Mouse (Mus musculus) E14TG2a.4 (cell line): ENCODE measurements around the gene Gm20388.

Experiments used
- H3K27me3 ChIP-seq: 2 replicates; pipeline ENCODE4 v1.6.1; 2014; ENCODE audit warnings: low read length, control low read depth; ENCODE audit not compliant: insufficient read depth
- H3K36me3 ChIP-seq: 2 replicates; pipeline ENCODE4 v1.6.1; 2014; ENCODE audit warnings: low read length, control low read depth; ENCODE audit not compliant: insufficient read depth
- H3K4me1 ChIP-seq: replicated peaks from 2 replicates; pipeline ENCODE4 v1.6.1; 2014; ENCODE audit warnings: low read depth, low read length, control low read depth
- H3K4me3 ChIP-seq: replicated peaks from 2 replicates; pipeline ENCODE4 v1.5.1; 2014; ENCODE audit warnings: mild to moderate bottlenecking, low read length
- H3K9me3 ChIP-seq: 2 replicates; pipeline ENCODE4 v1.6.1; 2014; ENCODE audit warnings: low read length, control low read depth
- CTCF ChIP-seq: conservative IDR thresholded peaks from 2 replicates; pipeline ENCODE4 v1.5.1; 2014; ENCODE audit warnings: low read length
- NANOG ChIP-seq: IDR thresholded peaks from 2 replicates; pipeline ENCODE4 v1.6.1; 2014; ENCODE audit warnings: borderline replicate concordance, low read length, mixed read lengths
- POU5F1 ChIP-seq: IDR thresholded peaks from 2 replicates; pipeline ENCODE4 v1.6.1; 2014; ENCODE audit warnings: low read length, borderline replicate concordance

Gm20388 gene

DNA sequence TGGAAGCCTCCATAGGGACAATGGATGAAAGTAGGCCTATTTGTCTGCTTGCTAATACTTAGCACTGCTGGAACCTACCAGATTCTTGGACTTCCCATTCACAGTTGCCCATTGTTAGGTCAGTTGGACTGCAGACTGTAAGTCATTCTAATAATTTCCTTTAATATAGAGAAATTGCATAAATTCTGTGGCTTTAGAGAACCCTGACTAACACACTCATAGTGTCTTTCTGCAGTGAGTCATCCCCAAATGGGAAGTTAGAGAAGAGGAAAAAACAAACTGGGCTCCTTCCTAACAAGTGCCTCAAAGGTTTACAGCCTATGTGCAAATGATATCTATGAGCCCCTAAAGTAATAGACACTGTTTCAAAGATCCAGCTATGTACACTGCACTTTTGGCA is 3023.3 kb downstream of the Gm20388 start:
- TF ChIP-seq CTCF: no peak
- no peak for TF ChIP-seq NANOG
- TF ChIP-seq POU5F1: no peak

DNA sequence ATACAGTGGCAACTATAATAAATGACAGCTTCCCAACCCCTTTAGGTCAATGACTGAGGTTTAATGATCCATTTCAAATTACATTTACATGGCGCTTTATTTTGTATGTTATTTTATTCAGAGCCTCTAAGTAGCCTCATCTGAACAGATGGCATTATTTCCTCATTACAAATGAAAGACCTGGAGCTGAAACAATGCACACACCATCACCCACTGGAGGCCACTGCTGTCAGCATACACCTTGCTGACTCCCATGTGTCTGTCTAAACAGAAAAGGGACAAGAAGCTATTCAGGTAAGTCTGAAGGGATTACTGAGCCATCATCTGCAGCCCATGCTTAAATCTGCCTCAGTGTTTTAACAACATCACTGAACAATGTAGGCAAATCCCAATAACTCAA is 3024.5 kb downstream of the Gm20388 start:
- Histone ChIP-seq H3K36me3 (peaks cover 53% of the 10 kb centered on the region), H3K4me1 (peaks cover 79% of the 10 kb centered on the region), H3K9me3 (no peaks in the 10 kb centered on the region), H3K4me3 (no peak overlapping the region), H3K27me3 (no peaks in the 10 kb centered on the region)
- TF ChIP-seq NANOG (no peak), CTCF (no peak), POU5F1 (no peak)

More for the DNA sequence above, 3023.3 kb downstream of the Gm20388 start:
- Histone ChIP-seq H3K36me3 (peaks cover 48% of the 10 kb centered on the region), H3K4me1 (peaks cover 79% of the 10 kb centered on the region), H3K4me3 (no peak overlapping the region), H3K27me3 (no peaks in the 10 kb centered on the region), H3K9me3 (no peaks in the 10 kb centered on the region)

DNA sequence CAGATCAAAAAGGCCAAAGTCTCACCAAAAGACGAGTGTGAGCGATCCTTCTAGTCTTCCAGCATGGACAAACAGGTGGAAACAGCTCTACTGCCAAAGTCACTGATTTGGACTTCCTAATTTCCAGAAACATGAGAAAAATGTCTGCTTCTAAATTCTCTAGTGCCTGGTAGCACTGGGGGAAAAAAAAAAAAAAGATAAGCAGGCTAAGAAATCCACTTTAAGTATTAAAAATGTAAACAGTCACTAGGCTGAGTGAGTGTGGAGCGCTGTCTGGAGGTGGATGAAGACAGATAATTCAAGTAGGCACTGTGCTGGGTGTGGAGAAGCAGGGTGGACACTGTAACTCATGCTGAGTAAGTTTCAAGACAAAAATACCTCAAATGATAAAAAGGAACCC is 3025.3 kb downstream of the Gm20388 start:
- H3K4me1 ChIP-seq: peaks cover 77% of the 10 kb centered on the region
- peaks cover 58% of the 10 kb centered on the region for H3K36me3 ChIP-seq
- no peak overlapping the region for H3K4me3 ChIP-seq
- no peaks in the 10 kb centered on the region for H3K9me3 ChIP-seq
- H3K27me3 ChIP-seq: no peaks in the 10 kb centered on the region
- TF ChIP-seq POU5F1: no peak
- no peak for TF ChIP-seq CTCF
- TF ChIP-seq NANOG: no peak

DNA sequence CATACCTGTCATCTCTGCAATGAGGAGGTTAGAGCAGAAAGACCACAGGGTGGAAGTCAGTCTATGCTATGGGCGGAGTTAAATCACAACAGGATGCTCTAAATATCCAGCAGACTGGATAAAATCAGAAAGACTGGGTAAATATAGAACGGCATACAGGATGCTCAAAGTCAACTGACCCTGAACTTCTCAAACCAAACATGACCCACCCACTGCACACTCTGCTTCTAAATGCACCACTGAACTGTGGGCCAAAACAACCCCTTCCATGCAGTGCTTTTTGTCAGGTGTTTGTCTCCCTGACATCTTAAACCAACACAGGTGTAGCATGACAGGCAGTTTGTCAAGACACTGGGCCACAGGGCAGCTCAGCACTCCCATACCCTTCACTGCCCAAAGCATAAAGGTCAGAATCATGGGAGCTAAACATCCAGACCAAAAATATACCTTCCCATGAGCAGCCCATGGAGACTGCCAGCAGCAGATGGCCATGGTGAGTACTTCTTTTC is 3027.0 kb downstream of the Gm20388 start:
- TF ChIP-seq CTCF (no peak), NANOG (no peak), POU5F1 (no peak)
- peaks cover 58% of the 10 kb centered on the region for H3K36me3 ChIP-seq

DNA sequence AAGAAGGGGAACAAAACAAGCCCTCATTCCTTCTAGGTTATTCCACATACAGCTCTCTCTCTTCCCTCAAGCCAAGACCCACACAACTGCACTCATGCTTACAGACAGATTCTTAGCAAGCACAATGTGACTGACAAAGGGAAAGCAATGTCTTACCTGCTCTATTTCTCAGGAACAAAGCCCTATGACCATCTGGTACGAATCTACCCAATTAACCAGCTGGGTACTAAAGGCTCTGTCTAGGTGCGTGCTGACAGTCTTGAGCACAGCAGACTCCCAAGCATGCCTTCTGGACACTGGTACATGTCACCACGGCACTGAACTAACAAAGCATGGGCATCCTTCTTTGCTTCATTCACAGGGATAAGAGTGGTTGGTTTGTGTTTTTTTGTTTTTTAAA is 3027.5 kb downstream of the Gm20388 start:
- no peak overlapping the region for H3K4me3 ChIP-seq

More for the DNA sequence above, 3027.0 kb downstream of the Gm20388 start:
- peaks cover 76% of the 10 kb centered on the region for H3K4me1 ChIP-seq
- H3K27me3 ChIP-seq: no peaks in the 10 kb centered on the region
- no peaks in the 10 kb centered on the region for H3K9me3 ChIP-seq
- H3K4me3 ChIP-seq: no peak overlapping the region

DNA sequence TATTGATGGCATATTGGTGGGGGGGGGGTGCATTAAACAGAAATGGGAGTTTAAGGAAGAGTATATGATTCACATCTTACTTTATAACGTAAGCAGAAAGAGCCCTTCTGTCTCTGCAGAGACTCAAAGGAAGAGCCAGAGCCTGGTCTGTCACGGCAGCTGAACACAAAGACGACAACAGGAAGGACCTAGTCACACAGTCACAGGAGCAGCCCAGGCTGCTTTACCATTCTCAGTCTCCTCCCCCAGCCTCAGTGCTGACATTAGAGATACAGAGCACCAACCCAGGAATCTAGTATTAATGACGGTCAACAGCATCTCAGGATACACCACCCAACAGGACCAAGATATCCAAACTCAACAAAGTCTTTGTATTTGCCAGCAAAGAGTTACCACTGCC is 3027.9 kb downstream of the Gm20388 start:
- Histone ChIP-seq H3K9me3 (no peaks in the 10 kb centered on the region), H3K4me1 (peaks cover 74% of the 10 kb centered on the region), H3K27me3 (no peaks in the 10 kb centered on the region), H3K4me3 (no peak overlapping the region), H3K36me3 (peaks cover 48% of the 10 kb centered on the region)
- no peak for TF ChIP-seq CTCF
- no peak for TF ChIP-seq POU5F1
- no peak for TF ChIP-seq NANOG

More for the DNA sequence above, 3027.5 kb downstream of the Gm20388 start:
- Histone ChIP-seq H3K36me3 (peaks cover 52% of the 10 kb centered on the region), H3K9me3 (no peaks in the 10 kb centered on the region), H3K27me3 (no peaks in the 10 kb centered on the region), H3K4me1 (peaks cover 76% of the 10 kb centered on the region)
- TF ChIP-seq NANOG (no peak), POU5F1 (no peak), CTCF (no peak)

DNA sequence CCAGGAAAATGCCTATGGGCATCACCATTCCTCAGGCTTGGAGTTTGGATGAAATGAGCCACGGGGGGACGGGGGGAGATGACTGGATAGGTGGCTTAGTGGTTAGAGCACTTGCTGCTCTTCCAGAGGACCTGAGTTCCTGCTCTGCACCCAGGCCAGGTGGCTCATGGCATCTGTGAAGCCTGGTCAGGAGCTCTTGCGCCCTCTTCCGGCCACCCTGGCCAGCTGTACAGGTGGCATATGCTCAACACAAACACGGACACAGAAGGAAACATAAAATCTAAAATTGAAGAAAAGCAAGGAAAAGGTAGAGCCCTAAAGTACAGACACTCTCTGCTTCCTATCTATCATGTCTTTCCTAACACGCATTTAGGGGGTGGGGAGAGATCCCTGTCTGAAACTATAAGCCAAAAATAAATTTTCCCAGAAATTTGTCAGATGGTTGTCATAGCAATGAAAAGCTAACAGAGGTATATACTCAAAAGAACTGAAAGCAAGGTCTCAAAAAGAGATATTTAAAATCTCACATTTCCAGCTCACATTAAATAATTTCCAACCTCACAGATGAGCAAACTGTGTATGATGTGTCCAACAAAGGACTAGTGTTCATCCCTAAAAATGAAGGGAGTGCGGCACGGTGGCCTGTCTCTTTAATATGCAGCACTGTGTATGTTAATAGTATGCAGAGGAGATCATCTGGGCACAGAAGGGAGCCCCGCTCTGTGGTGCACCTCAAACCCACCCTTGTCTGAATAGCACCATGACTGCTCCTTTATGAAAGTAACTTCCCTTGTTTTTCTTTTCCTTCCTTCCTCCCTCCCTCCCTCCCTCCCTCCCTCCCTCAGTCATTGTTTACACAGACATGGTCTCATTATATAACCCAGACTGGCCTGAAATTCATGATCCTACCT is 3032.4 kb downstream of the Gm20388 start:
- Histone ChIP-seq H3K36me3 (peaks cover 36% of the 10 kb centered on the region), H3K4me1 (peaks cover 86% of the 10 kb centered on the region), H3K9me3 (no peaks in the 10 kb centered on the region), H3K4me3 (no peak overlapping the region), H3K27me3 (no peaks in the 10 kb centered on the region)
- TF ChIP-seq CTCF (peak; percentile 61), POU5F1 (no peak), NANOG (no peak)

DNA sequence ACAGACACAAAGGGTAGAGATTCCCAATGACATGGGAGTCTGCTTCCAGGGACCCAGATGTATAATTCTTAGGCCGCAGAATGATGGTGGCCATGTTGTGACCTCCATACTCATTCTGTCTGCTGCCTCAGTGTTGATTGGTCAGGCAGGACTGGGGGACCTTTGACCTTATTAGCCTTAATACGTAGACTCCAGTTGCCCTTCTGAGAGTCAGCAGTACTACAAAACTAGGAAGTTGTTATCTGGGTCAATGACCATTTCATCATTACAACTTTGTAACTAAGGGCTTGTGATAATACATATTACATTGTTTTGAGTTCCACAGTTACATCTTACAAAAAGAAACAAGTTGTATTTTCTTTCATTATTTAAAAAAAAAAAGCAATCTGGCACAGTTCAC is 3035.1 kb downstream of the Gm20388 start:
- peaks cover 40% of the 10 kb centered on the region for H3K36me3 ChIP-seq
- H3K4me3 ChIP-seq: no peak overlapping the region
- TF ChIP-seq NANOG (no peak), POU5F1 (no peak), CTCF (no peak)
- peaks cover 87% of the 10 kb centered on the region for H3K4me1 ChIP-seq
- no peaks in the 10 kb centered on the region for H3K9me3 ChIP-seq
- no peaks in the 10 kb centered on the region for H3K27me3 ChIP-seq

DNA sequence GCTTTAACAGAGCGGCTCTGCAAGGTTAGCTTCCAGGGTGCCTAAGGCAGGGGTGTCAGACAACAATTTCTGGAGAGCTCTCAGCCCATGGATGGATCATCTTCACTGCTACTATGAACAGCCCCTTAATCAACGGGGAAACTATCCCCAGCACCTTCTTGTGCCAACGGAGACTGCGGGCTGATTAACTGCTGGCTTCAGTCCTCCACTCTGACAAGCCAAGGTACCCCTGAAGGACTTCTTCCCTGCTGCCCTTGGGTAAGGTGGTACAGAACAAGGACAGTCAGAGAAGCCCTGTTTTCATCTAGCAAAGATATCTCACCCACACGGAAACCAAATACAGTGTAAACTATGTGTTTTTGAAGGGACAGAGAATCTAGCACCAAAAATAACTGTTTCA is 3039.1 kb downstream of the Gm20388 start:
- H3K9me3 ChIP-seq: no peaks in the 10 kb centered on the region
- H3K27me3 ChIP-seq: no peaks in the 10 kb centered on the region
- TF ChIP-seq NANOG (no peak), CTCF (no peak), POU5F1 (no peak)
- H3K4me3 ChIP-seq: no peak overlapping the region
- H3K4me1 ChIP-seq: peaks cover 94% of the 10 kb centered on the region
- H3K36me3 ChIP-seq: peaks cover 40% of the 10 kb centered on the region; the same call in 1 of the 2 replicates
